Mouse (Mus musculus): ENCODE measurements around the gene Tbl1x. TPM values are rescaled to one million over a fixed set of nuclear protein-coding genes. Genes with fewer than 3 reads are reported as not detected.

Tbl1x gene
- polyA plus RNA-seq, 1 experiment, result 7.1 TPM

GRCm38 (mm10) chrX:77638076-77638475 is 127.3 kb downstream of the Tbl1x start:
- TF ChIP-seq POLR2A (IDR thresholded peaks at IDR 0.05; ENCODE audit: borderline replicate concordance, control insufficient read depth, low read depth, low read length) (no peak), CTCF (IDR thresholded peaks at IDR 0.05; ENCODE audit: control insufficient read depth, insufficient read depth, low read length) (no peak)
- Histone ChIP-seq H3K4me3 (replicated peaks; ENCODE audit: control insufficient read depth, low read depth, low read length) (no peak overlapping the region), H3K27ac (ENCODE audit: control insufficient read depth, insufficient read depth, low read depth, low read length, poor library complexity) (no peak overlapping the region), H3K4me1 (ENCODE audit: control insufficient read depth, insufficient read depth, low read length) (no peaks in the 10 kb centered on the region)
- 4% methylated on average over 3 of the region's 3 CpGs for WGBS

GRCm38 (mm10) chrX:77640301-77640700 is 129.5 kb downstream of the Tbl1x start:
- 41% methylated on average over 4 of the region's 4 CpGs for WGBS
- TF ChIP-seq CTCF (IDR thresholded peaks at IDR 0.05; ENCODE audit: control insufficient read depth, insufficient read depth, low read length) (no peak), POLR2A (IDR thresholded peaks at IDR 0.05; ENCODE audit: borderline replicate concordance, control insufficient read depth, low read depth, low read length) (no peak)
- Histone ChIP-seq H3K27ac (ENCODE audit: control insufficient read depth, insufficient read depth, low read depth, low read length, poor library complexity) (no peak overlapping the region), H3K4me3 (replicated peaks; ENCODE audit: control insufficient read depth, low read depth, low read length) (no peak overlapping the region), H3K4me1 (ENCODE audit: control insufficient read depth, insufficient read depth, low read length) (no peaks in the 10 kb centered on the region)

- WGBS, result 92% methylated on average over 7 of the region's 7 CpGs
- TF ChIP-seq POLR2A (IDR thresholded peaks at IDR 0.05; ENCODE audit: borderline replicate concordance, control insufficient read depth, low read depth, low read length) (no peak), CTCF (IDR thresholded peaks at IDR 0.05; ENCODE audit: control insufficient read depth, insufficient read depth, low read length) (no peak)
- no peak overlapping the region for H3K27ac ChIP-seq (ENCODE audit: control insufficient read depth, insufficient read depth, low read depth, low read length, poor library complexity)
- no peaks in the 10 kb centered on the region for H3K4me1 ChIP-seq (ENCODE audit: control insufficient read depth, insufficient read depth, low read length)
- H3K4me3 ChIP-seq (replicated peaks; ENCODE audit: control insufficient read depth, low read depth, low read length), result no peak overlapping the region
Observed at GRCm38 (mm10) chrX:77646164-77646563, 135.4 kb downstream of the Tbl1x start.

DNA sequence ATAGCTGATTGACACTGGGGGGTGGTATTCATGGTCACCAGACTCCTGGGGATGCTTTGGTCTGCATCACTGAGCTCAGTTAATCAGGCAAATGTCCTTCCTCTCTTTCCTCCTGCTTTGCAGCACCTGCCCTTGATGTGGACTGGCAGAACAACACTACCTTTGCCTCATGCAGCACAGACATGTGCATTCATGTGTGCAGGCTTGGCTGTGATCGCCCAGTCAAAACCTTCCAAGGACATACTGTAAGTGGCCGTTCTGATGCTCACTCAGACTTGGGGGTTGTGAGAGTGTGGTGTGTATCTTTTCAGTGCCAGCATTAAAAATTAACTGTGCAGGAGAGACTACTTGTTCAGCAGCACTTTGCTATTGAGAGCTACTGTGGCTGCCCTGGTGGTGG is 139.4 kb downstream of the Tbl1x start:
- WGBS, result 89% methylated on average over 2 of the region's 2 CpGs

DNA sequence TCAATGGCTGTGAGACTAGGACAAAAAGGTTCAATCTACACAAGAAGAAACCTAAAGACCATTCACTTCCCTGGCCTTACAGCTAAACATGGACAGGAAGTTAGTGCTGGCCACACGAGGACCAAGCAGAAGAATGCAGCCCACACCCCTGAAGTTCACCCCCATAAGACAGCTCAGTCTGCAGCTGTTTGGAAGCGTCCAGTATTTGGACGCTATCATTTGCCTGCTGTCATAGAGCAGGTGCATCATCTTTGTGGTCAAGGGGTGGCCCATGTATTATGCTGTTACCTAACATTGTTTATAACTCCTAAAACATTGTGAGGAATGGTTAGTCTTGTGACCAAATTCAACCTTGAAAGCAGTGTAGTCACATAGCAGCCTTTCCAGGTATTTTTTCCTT is 151.2 kb downstream of the Tbl1x start:
- no peak overlapping the region for H3K4me3 ChIP-seq (replicated peaks; ENCODE audit: control insufficient read depth, low read depth, low read length)

More for the DNA sequence above, 139.4 kb downstream of the Tbl1x start:
- H3K4me3 ChIP-seq (replicated peaks; ENCODE audit: control insufficient read depth, low read depth, low read length), result no peak overlapping the region
- H3K4me1 ChIP-seq (ENCODE audit: control insufficient read depth, insufficient read depth, low read length), result no peaks in the 10 kb centered on the region
- no peak overlapping the region for H3K27ac ChIP-seq (ENCODE audit: control insufficient read depth, insufficient read depth, low read depth, low read length, poor library complexity)
- TF ChIP-seq POLR2A (IDR thresholded peaks at IDR 0.05; ENCODE audit: borderline replicate concordance, control insufficient read depth, low read depth, low read length) (no peak), CTCF (IDR thresholded peaks at IDR 0.05; ENCODE audit: control insufficient read depth, insufficient read depth, low read length) (no peak)

DNA sequence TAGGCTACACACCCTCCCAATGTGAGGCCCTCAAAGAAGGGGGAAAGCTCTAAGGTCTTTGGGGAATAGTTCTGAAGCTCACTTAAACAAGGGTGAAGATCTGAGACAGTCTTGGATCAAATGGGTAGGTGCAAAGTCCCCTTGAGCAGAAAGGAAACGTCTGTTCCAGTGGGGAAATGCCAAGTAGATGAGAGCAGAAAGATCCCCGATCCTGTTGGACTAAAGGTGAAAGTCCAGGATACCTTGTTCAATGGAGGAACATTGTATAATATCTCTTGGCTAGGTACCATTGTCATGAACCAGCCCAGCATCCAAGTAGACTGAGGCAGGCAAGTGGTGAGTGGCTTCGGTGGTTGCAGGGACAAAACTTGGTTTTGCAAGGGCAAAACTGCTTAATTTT is 152.5 kb downstream of the Tbl1x start:
- 68% methylated on average over 3 of the region's 3 CpGs for WGBS
- Histone ChIP-seq H3K27ac (ENCODE audit: control insufficient read depth, insufficient read depth, low read depth, low read length, poor library complexity) (no peak overlapping the region), H3K4me3 (replicated peaks; ENCODE audit: control insufficient read depth, low read depth, low read length) (no peak overlapping the region), H3K4me1 (ENCODE audit: control insufficient read depth, insufficient read depth, low read length) (no peaks in the 10 kb centered on the region)
- no peak for TF ChIP-seq POLR2A (IDR thresholded peaks at IDR 0.05; ENCODE audit: borderline replicate concordance, control insufficient read depth, low read depth, low read length)
- TF ChIP-seq CTCF (IDR thresholded peaks at IDR 0.05; ENCODE audit: control insufficient read depth, insufficient read depth, low read length), result no peak

More for the DNA sequence above, 151.2 kb downstream of the Tbl1x start:
- H3K4me1 ChIP-seq (ENCODE audit: control insufficient read depth, insufficient read depth, low read length), result no peaks in the 10 kb centered on the region
- TF ChIP-seq POLR2A (IDR thresholded peaks at IDR 0.05; ENCODE audit: borderline replicate concordance, control insufficient read depth, low read depth, low read length) (no peak), CTCF (IDR thresholded peaks at IDR 0.05; ENCODE audit: control insufficient read depth, insufficient read depth, low read length) (no peak)
- WGBS, result 78% methylated on average over 3 of the region's 3 CpGs
- H3K27ac ChIP-seq (ENCODE audit: control insufficient read depth, insufficient read depth, low read depth, low read length, poor library complexity), result no peak overlapping the region

DNA sequence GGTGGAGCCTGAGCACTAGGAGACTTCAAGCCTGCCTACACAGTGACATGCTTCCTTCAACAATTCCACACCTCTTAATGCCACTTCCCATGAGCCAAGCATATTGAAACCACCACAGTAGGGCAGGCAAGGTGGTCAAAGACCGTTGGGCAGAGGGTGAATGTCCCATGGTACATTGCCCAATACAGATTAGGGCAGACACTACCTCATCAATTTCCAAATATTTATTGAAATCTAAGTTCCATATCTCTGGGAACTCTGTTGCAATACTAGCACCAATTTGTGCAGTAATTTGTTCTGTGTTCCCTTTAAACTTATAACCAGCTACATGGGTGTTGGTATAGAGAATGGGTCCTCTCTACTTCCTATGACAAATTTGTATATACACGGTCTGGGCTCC is 154.2 kb downstream of the Tbl1x start:
- Histone ChIP-seq H3K4me3 (replicated peaks; ENCODE audit: control insufficient read depth, low read depth, low read length) (no peak overlapping the region), H3K4me1 (ENCODE audit: control insufficient read depth, insufficient read depth, low read length) (no peaks in the 10 kb centered on the region), H3K27ac (ENCODE audit: control insufficient read depth, insufficient read depth, low read depth, low read length, poor library complexity) (no peak overlapping the region)
- 76% methylated on average over 2 of the region's 2 CpGs for WGBS
- TF ChIP-seq POLR2A (IDR thresholded peaks at IDR 0.05; ENCODE audit: borderline replicate concordance, control insufficient read depth, low read depth, low read length) (no peak), CTCF (IDR thresholded peaks at IDR 0.05; ENCODE audit: control insufficient read depth, insufficient read depth, low read length) (no peak)

GRCm38 (mm10) chrX:77666911-77667310 is 156.1 kb downstream of the Tbl1x start:
- 70% methylated on average over 1 of the region's 1 CpGs for WGBS
- no peak for TF ChIP-seq POLR2A (IDR thresholded peaks at IDR 0.05; ENCODE audit: borderline replicate concordance, control insufficient read depth, low read depth, low read length)
- TF ChIP-seq CTCF (IDR thresholded peaks at IDR 0.05; ENCODE audit: control insufficient read depth, insufficient read depth, low read length), result no peak
- H3K4me3 ChIP-seq (replicated peaks; ENCODE audit: control insufficient read depth, low read depth, low read length), result no peak overlapping the region
- no peaks in the 10 kb centered on the region for H3K4me1 ChIP-seq (ENCODE audit: control insufficient read depth, insufficient read depth, low read length)
- H3K27ac ChIP-seq (ENCODE audit: control insufficient read depth, insufficient read depth, low read depth, low read length, poor library complexity), result no peak overlapping the region

DNA sequence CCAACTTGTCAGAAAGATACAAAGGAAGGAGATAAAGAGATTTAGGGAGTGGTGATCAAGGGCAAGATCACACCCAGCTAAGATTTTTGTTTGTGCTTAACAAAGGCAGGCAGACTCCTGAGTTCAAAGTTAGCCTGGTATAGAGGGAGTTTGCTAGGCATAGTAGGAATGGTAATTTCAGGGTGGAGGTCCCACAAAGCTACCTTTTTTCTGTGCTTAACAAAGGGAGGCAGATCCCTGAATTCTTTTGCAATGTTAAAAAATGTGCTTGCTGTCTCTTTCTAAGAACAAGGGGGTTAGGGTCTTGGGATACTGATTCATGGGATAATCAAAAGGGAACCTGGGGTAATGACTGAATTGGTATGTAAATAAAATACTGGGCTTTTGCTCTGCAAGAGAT is 156.6 kb downstream of the Tbl1x start:
- H3K4me1 ChIP-seq (ENCODE audit: control insufficient read depth, insufficient read depth, low read length), result no peaks in the 10 kb centered on the region
- H3K4me3 ChIP-seq (replicated peaks; ENCODE audit: control insufficient read depth, low read depth, low read length), result no peak overlapping the region
- H3K27ac ChIP-seq (ENCODE audit: control insufficient read depth, insufficient read depth, low read depth, low read length, poor library complexity), result no peak overlapping the region
- TF ChIP-seq CTCF (IDR thresholded peaks at IDR 0.05; ENCODE audit: control insufficient read depth, insufficient read depth, low read length) (no peak), POLR2A (IDR thresholded peaks at IDR 0.05; ENCODE audit: borderline replicate concordance, control insufficient read depth, low read depth, low read length) (no peak)

All from bone marrow, adult 2 months (tissue).